ENCODE assay signal across 8 mouse cellular contexts in the genomic region with DNA sequence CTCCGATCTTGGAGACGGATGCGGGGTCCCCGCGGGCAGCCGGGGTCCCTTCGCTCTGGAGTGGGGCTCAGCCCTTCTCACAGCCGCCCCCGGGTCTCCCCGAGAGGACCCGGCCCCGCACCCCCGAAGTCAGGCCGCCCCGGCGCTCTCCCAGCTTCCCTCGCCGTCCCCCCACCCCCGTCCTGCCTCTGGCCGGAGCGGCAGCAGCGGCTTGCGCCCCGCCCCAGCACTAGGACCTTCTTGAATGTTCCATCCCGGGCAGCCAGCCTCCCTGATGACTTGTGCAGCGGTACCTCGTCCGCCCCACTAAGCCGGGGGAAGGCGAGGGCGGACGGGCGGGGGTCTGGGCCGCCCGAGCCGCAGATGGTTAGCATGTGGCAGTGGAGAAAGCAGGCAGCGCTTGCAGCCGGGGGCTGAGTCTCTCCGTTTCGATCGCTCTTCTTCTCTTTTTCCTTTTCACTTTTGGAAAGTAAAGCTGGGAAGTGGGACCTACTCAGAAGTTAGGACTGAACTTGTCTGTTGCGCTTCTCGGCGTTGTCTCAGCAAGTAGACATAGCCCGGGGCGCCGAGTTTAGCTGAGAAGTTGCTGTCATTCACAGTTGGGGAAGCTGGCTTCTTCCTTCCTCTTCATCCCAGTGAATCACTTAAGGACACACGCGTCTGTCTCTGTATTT. TPM values are rescaled to one million over a fixed set of nuclear protein-coding genes. Genes with fewer than 3 reads are reported as not detected.
A peak's percentile ranks its signal among the peaks of the same experiment; 100 is the strongest.
DNase-seq lines count a peak whose midpoint lies in the region; ATAC-seq and TF ChIP-seq lines count a peak whose summit lies in the region.

No protein-coding gene starts in this region.

- no peak for DNase-seq in cerebellum, adult 2 months
- no peak for DNase-seq in cerebellum, adult 11 months
- DNase-seq in ES-CJ7 (ENCODE audit: low read depth, low spot score) = peak; percentile 62
- peak; percentile 80 to 89 for DNase-seq in kidney, postnatal 4 days
- peak; percentile 79 for DNase-seq in lung, postnatal 36 days

- peaks cover 3% of the 10 kb centered on the region; the same call in 1 of the 2 replicates for H3K4me1 ChIP-seq in cerebellum, adult 2 months (ENCODE audit: control insufficient read depth, insufficient read depth, low read length)
- peaks cover 5% of the 10 kb centered on the region; the same call in 1 of the 2 replicates for H3K4me1 ChIP-seq in cortical plate, adult 2 months (ENCODE audit: control insufficient read depth, insufficient read depth, low read length)
- H3K4me1 ChIP-seq in heart, embryonic 12.5 days (replicated peaks) = peaks cover 8% of the 10 kb centered on the region
- peaks cover 12% of the 10 kb centered on the region for H3K4me1 ChIP-seq in stomach, embryonic 14.5 days (ENCODE audit: control insufficient read depth, insufficient read depth, low read length)

- TF ChIP-seq CTCF in cerebellum, adult 2 months (IDR thresholded peaks at IDR 0.05; ENCODE audit: borderline replicate concordance, insufficient read depth, low read depth, low read length) = no peak
- no peak for TF ChIP-seq CTCF in cortical plate, adult 2 months (IDR thresholded peaks at IDR 0.05; ENCODE audit: extremely low read depth, insufficient read depth, low read length)

- no peak for TF ChIP-seq POLR2A in cerebellum, adult 2 months (IDR thresholded peaks at IDR 0.05; ENCODE audit: borderline replicate concordance, insufficient read depth, low read length)
- TF ChIP-seq POLR2A in cortical plate, adult 2 months (IDR thresholded peaks at IDR 0.05; ENCODE audit: extremely low read depth, insufficient read depth, low read length) = no peak

- H3K36me3 ChIP-seq in heart, embryonic 12.5 days = 0 out of 2 replicates have a peak, but pooled peaks cover 1% of the 10 kb centered on the region
- no peaks in the 10 kb centered on the region for H3K36me3 ChIP-seq in stomach, embryonic 14.5 days (ENCODE audit: control insufficient read depth, insufficient read depth, low read length)

- peak overlapping the region; percentile 58 for H3K4me3 ChIP-seq in cerebellum, adult 2 months (replicated peaks; ENCODE audit: insufficient read depth, low read depth, low read length)
- H3K4me3 ChIP-seq in cortical plate, adult 2 months (ENCODE audit: insufficient read depth, low read length) = peak overlapping the region; percentile 95
- H3K4me3 ChIP-seq in heart, embryonic 12.5 days = peak overlapping the region; percentile 76
- H3K4me3 ChIP-seq in stomach, embryonic 14.5 days (ENCODE audit: low read depth, low read length) = peak overlapping the region; percentile 88

- no peaks in the 10 kb centered on the region for H3K9me3 ChIP-seq in heart, embryonic 12.5 days (replicated peaks)
- H3K9me3 ChIP-seq in stomach, embryonic 14.5 days (ENCODE audit: control insufficient read depth, low read depth, low read length) = no peaks in the 10 kb centered on the region

- peak overlapping the region; percentile 76 for H3K4me2 ChIP-seq in heart, embryonic 12.5 days
- peak overlapping the region; percentile 86 for H3K4me2 ChIP-seq in stomach, embryonic 14.5 days (replicated peaks; ENCODE audit: low read depth, low read length)

- ATAC-seq in heart, embryonic 12.5 days (ENCODE audit: insufficient number of reproducible peaks, low FRiP score) = peak; percentile 83
- peak; percentile 80 for ATAC-seq in stomach, embryonic 14.5 days (ENCODE audit: insufficient number of reproducible peaks, insufficient read depth, low FRiP score, low read depth)

- H3K27ac ChIP-seq in cerebellum, adult 2 months (ENCODE audit: insufficient read depth, low read length) = no peak overlapping the region; the same call in 1 of the 2 replicates
- peak overlapping the region; percentile 78 for H3K27ac ChIP-seq in cortical plate, adult 2 months (ENCODE audit: insufficient read depth, low read length)
- peak overlapping the region; percentile 97 for H3K27ac ChIP-seq in heart, embryonic 12.5 days (ENCODE audit: poor library complexity, severe bottlenecking)
- peak overlapping the region; percentile 96 for H3K27ac ChIP-seq in stomach, embryonic 14.5 days (ENCODE audit: low read length)

- 1% methylated on average over 49 of the region's 49 CpGs for WGBS in cerebellum, adult 2 months
- under 1% methylated on average over 48 of the region's 49 CpGs for WGBS in heart, embryonic 12.5 days
- 1% methylated on average over 47 of the region's 49 CpGs for WGBS in stomach, embryonic 14.5 days

- peak overlapping the region; percentile 92 for H3K9ac ChIP-seq in heart, embryonic 12.5 days
- peak overlapping the region; percentile 93 for H3K9ac ChIP-seq in stomach, embryonic 14.5 days (replicated peaks; ENCODE audit: low read depth, low read length)

- H3K27me3 ChIP-seq in cerebellum, adult 2 months (ENCODE audit: control insufficient read depth, insufficient read depth, low read length) = no peaks in the 10 kb centered on the region
- no peaks in the 10 kb centered on the region for H3K27me3 ChIP-seq in heart, embryonic 12.5 days (replicated peaks)
- H3K27me3 ChIP-seq in stomach, embryonic 14.5 days (ENCODE audit: control insufficient read depth, insufficient read depth, low read length) = no peaks in the 10 kb centered on the region

RNA-seq across cellular contexts. Expression of gene P4ha1, which starts 0.5 kb away (rescaled TPM):
- polyA plus RNA-seq in cerebellum, adult 2 months (2012; rRNA removed) = 17.7 and 18.8 TPM in 2 replicates
- polyA plus RNA-seq in cortical plate, adult 2 months (2012; rRNA removed) = 27.9 and 31.3 TPM in 2 replicates
- 58.9 and 59.3 TPM in 2 replicates for polyA plus RNA-seq in heart, embryonic 12.5 days (2016; fragmentation: Nextera tagmentation; extraction: Ambion mirVana)
- 64.9 and 76.3 TPM in 2 replicates for polyA plus RNA-seq in stomach, embryonic 14.5 days (2014; fragmentation: Nextera tagmentation; extraction: Ambion mirVana)

Comparison
In these comparisons a context has a peak if more than half of its experiments do, and no peak if none do; other contexts are left out.
1. DNase-seq: peak in ES-CJ7 (single experiment), kidney, postnatal 4 days (2 of 2) and lung, postnatal 36 days (single experiment); none in cerebellum, adult 2 months (0 of 2) and cerebellum, adult 11 months (single experiment).
2. Peak in every context shown above with its lines, with median percentiles within 50 percentile points of each other: H3K4me3 ChIP-seq.